Mouse (Mus musculus): ENCODE measurements around the gene Kif26a.

The Kif26a gene

DNA sequence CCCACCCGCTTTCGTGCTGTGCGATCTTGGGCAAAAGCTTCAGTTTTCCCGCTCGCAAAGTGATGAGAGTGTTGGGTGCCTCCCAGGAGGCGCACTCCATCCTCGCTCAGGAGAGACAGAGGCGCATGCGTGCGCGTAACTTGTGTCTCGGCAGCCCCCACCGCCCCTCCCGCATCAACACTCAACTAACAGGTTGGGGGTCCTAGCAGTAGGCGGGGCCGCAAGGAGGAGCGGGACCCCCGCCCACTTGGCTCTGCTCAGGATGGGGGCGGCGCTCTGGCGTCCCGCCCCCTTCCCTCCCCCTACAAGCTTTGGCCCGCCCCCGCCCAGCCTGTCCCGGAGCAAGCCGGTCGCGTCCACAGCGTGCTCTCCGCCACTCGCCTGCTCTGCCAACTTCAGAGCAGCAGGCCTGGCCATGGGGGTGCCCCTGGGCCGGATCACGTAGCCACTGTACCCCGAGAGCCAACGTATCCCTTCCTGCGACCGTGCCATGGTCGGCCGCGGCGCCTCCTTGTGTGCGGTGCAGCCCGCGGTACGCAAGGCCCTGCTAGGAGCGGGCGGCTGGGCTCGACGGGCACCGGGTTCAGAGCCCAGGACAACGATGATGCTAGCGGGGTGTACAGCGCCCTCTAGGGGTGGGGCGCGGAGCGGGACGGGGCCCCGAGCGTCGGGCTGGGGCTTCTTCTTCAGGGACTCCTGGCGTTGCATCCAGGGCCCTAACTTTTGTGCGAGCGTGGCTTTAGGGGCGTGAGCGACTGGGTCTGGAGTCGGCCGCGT, at the start of gene Kif26a:
Gene Kif26a (plus strand): TSS at position 334 of the 777 bp plus-strand sequence.
- DNase-seq (ENCODE audit: low spot score in 2 of 2): peak; percentile 61 to 71

DNA sequence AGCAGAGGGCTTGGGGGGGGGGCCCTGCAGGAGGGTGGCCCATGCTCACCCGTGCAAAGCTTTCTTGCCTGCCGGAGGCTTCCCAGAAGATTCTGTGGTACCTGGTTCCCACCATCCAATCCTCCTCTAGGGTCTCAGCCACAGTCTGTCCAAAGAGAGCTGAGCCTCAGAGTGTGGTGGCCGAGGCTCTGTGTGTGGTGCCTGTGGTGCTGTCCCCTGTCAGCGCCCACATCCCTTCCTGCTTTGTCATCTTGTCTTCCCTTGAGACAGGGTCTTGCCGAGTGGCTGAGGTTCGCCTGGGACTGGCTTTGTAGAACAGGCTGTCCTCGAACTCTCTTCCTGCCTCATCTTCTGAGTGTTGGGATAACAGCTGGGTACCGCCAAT, 49.3 kb upstream of the Kif26a start:
- DNase-seq (ENCODE audit: low spot score in 2 of 2): no peak

DNA sequence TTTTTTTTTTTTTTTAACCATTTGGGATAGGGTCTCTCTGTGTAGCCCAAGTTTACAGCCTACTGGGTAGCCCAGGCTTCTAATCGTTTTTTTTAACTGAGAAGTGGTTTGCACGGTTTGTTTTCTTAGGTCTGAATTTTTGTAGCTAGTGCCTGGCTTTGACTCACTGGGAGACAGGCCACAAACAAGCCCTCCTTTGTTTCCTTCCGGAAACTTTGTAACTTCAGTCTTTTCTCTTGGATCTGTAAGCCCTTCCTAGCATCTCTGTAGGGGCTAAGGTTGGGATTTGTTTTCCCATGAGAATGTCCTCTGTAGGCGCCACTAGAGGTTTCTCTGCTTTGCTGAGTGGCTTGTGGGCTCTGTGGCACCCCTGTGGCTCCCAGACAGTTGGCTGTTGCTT, 45.9 kb upstream of the Kif26a start:
- DNase-seq (ENCODE audit: low spot score in 2 of 2): no peak

DNA sequence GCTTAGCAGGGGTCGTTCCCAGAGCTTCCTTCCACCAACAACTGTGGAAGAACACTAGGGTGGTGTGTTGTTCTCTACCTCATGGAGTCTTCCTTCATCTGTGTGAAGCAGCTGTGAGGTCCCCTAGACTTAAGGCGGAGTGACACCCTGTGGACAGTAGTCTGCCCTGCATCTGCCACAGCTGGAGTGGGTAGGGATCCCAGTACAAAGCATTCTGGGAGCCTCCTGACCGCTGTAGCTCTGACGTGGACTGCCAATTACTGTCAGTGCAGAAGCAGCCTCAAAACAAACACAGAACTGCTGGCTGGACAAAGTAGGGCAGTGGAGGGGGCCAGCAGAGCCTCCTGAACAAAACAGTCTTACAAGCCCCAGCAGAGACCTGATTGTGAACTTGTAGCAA, 45.0 kb upstream of the Kif26a start:
- DNase-seq (ENCODE audit: low spot score in 2 of 2): no peak

DNA sequence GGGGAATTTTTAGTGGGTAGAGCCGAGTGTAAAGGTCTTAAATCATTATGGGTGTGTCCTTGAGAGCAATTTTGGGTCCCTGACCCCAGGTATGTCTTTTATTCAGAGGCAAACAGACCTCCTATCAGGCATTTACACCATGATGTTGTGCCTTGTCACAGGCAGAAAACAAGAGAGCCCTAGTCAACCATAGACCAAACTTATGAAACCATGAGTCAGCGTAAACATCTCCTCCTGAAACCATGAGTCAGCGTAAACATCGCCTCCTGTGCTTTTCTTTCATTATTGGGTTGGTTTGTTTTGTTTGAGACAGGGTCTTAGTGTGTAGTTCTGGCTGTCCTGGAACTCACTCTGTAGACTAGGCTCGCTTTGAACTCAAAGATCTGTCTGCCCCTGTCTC, 42.8 kb upstream of the Kif26a start:
- DNase-seq (ENCODE audit: low spot score in 2 of 2): no peak

DNA sequence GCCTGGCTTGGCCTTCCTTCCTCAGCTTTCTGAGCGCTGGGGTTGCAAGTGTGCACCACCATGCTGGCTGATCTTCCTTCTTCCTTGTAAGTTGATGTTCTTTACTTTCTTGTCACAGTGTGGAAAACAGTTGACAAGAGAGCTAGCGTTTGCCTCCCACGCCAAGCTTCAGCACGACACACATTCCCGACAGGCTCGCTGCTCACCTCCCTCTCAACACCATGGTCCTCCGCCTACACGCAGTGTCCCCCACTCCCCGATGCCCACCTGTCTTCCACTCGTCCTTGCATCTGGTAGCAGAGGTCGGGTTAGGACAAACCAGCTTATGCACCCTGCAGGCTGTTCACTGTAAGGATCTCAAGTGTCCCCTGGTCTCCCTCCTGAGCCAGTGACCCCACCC, 41.1 kb upstream of the Kif26a start:
- DNase-seq (ENCODE audit: low spot score in 2 of 2): no peak

DNA sequence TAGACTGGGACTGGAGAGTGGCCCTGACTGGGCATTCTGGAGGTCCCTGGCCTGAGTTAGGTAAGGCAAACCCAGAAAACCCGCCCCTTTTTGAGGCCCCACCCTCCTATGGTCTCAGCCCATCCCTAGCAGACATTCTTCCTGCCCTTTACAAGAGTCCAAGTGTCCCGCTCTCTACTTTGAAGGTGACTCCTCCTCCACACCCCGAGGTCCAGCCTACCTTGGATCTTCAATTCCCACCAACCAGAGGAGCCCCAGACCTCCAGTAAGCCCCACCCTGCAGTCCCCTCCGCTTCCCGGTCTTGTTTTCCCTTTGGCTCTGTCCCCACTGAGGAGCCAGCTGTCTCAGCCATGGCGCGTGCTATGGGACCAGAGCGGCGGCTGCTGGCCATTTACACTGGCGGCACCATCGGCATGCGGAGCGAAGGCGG, 39.5 kb upstream of the Kif26a start, which contains the start of gene Aspg:
Gene Aspg (plus strand): TSS at position 139 of the 431 bp plus-strand sequence.
- DNase-seq (ENCODE audit: low spot score in 2 of 2): no peak

DNA sequence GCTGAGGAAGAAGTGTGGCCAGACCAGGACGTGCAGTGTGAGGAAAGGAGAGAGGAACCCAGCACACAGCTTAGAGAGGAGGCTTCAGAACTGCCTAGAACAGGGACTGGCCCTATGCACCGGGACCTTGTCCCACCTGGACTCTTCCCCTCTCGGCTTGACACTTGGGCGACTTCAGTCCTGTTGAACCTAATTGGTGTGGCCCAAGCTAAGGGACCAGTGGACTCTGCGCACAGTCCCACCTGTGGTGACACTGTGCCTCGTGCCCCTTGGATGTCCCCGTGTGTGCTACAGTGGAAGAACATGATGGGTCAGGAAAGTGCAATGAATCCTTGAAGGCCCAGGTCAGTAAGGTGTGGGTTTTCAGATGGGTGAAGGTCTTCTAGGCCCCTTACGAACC, 38.3 kb upstream of the Kif26a start:
- no peak for DNase-seq (ENCODE audit: low spot score in 2 of 2)

DNA sequence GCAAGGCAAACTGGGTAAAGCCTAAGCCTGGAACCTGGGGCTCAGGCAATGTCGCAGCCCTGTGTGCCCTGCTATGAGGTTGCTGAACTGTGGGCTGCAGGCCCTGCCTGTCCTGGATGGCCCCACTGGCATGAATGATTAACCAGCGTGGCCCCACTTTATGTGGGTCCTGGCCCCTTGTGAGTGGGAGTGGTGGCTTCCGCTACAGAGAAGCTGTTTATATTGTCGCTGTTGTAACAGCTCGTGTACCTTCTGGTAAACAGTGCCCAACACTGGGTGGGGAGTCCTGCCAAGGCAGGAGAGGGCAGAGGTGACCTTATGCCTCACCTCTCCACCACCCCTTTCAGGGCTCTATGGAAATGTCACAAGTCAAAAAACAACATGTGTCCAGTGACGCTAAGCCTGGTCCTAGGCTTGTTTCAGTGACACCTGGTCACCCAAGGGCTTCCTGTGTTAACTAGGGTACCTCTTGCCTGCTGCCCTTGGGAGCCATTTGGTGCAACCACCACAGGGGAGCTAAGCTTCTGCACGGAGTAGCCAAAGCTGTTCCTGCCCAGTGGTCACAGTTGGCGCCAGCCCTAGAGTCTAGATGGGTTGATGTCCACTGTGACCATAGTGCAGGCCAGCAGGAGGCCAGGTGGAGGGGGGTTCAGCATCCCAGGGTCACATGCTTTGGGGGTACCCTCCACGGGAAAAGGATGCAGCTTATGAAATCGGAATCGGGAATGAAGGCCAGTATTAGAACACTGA, 37.1 kb upstream of the Kif26a start:
- no peak for DNase-seq (ENCODE audit: low spot score in 2 of 2)

DNA sequence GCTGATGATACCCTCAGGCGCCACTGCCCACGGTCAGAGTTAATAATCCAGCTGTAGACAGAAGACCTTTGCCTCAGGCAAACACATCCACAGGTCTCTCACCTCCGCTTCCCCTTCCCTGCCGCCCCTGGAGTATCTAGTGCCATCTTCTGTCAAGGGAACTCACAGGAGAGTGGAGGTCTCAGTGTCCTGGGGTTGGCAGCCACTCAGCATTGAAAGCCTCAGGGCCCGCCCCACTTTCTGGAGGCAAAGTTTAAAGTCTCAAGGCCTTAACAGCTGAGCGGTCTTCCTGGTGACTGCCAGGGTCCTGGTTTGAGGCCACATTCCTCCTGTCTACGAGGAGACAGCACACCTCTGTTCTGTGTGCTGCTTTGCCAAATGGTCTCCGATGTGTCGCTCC, 36.3 kb upstream of the Kif26a start:
- DNase-seq (ENCODE audit: low spot score in 2 of 2): no peak

DNA sequence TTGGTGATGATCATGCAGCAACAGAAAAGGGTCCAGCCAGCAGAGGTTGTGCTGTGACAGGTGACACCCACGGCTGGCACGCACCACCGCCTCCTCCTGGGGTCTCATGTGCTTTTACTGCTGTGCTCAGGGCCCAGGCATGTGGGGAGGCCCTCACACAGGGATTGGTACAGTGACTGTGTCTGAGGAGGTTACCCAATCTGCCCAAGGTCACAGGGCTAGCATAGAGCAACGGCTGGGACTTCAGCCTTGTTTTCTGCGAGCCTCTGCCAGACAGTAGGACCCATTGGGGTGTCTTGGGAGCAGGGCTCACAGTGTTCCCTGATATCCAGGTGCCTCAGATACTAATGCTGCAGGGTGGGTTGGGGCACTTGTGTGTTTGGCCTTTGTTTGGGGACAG, 34.7 kb upstream of the Kif26a start:
- no peak for DNase-seq (ENCODE audit: low spot score in 2 of 2)

DNA sequence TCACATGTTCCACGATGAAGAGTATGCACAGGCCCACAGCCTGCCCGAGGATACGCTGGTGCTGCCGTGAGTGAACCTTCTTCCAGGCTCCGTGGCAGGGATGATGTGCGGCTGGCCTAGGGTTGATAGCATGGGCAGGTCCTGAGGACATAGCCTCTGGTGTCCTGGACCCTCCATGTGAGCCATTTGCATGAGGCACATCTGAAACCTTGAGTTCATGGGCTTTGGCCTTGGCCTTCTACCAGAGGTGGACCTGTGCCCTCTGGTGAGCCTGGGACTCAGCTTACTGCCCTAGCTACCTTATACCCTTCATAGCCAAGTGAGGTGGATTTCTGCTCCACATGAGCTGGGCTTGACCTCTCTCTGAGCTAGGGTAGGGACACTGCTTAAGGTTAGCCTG, 33.8 kb upstream of the Kif26a start:
- DNase-seq (ENCODE audit: low spot score in 2 of 2): no peak

DNA sequence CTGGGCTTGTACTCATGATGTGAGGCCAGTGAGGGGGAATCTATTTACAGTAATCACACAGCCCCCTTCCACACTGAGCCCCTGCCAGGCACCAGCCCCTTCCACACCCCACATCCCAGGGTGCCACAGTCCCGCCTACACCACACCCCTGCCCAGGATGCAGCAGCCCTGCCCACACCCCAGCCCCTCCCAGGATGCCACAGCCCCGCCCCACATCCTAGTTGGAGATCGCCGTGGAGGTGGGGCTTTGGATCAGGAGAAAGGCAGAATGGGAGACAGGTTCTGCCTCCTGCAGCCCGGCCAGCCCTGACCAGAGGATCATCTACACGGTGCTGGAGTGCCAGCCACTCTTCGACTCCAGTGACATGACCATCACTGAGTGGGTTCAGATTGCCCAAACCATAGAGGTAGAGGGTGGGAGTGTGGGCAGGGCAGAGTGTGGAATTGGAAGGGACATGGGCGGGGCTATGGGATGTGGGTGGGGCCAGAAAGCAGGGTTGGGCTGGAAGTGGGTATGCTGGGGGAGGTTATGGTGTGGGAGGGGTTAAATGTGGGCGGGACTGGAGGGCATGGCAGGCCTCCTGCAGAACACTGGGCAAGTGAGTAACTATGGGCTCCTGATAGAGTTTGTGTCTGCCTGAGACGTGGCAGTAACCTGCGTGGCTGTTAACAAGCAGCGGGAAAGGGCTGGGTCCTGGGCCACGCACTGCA, 33.2 kb upstream of the Kif26a start:
- no peak for DNase-seq (ENCODE audit: low spot score in 2 of 2)

DNA sequence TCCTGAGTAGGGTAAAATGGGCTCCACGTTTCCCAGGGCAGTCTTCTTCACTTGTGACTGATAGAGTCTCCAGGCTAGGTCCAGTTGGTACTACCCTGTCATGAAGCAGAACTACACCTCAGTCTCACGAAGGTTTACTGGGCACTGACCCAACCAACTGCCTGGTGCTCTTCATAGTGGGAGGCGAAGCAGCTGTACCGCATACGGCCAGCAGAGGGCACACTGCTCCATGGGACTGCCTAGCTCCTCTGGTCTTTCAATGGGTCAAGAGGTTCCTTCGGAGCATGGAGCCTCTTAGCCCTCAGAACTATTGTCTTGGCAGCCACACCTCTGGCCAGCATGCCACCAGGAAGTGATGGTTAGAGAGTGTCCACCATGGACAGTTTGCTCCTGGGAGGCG, 32.3 kb upstream of the Kif26a start:
- DNase-seq (ENCODE audit: low spot score in 2 of 2): peak in 1 of 2 experiments; percentile 78

DNA sequence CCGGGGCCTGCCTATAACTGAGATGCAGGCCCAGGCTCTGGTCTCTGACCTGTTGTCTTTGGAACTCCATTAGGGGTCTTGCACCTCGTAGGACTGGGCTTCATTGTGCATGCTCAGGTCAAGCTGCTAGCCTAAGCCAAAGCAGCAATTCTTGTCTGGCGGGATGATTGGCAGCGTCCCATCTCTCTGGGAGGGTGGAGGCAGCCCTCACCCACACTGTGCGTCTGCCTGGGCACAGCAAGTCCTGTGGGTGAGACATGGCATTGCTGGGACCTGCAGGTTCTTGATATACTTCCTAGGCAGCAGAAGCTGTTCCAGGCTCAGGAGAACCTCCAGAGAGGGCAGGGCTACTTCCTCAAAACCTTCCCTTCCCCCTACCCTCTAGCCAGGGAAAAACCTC, 29.0 kb upstream of the Kif26a start:
- no peak for DNase-seq (ENCODE audit: low spot score in 2 of 2)

DNA sequence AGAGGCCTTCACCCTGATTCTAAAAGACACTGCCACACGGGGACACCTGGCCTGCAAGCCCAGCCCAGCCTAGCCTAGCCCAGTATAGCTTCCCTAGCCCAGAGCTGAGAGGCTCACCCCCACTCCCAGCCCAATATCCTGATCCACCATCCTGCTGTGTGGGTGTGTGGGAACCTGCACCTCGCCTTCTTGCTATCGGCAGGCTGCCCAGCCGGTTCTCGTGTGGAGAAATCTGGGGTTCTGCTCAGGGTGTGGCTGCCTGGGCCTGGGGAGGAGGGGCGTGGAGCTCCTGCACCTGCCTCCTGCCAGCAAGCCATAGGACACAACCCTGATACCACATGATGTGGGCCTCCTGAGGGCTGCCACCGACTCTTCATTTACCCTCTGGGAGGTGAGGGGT, 28.4 kb upstream of the Kif26a start:
- DNase-seq (ENCODE audit: low spot score in 2 of 2): no peak

DNA sequence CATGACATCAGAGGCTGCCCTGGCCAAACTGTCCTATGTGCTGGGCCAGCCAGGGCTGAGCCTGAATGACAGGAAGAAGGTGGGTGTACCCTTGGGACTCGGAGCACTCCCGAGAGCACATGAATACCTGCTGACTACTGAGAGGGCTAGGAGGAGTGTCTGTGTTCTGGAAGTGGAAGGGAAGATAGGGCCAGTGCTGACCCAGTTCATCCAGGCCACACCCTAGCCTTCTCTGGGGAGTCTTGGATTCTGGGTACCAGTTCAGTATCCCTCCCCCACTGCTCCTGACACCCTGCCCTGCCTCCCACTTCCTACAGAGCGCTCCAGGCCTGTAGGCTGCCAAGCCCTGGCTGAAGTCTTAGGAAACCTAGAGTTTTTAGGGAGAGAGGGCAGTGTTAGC, 24.8 kb upstream of the Kif26a start:
- DNase-seq (ENCODE audit: low spot score in 2 of 2): no peak

DNA sequence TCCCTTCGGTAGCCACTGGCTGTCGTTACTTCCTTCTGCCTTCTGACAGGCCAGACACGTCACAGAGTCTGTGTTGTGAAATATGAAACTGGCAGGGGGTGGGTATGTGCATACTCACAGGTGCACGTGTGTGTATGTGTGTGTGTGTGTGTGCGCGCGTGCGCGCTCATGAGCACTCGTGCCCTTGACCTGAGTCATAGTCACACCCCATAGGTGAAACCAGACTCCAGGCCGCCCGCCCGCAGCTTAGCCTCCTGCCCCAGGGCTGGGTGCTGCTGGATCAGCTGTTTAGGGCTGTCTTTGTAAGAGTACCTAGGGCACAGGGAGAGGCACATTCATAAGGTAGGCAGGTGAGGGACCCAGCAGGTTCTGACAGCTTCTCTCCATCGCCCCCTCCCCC, 20.1 kb upstream of the Kif26a start:
- DNase-seq (ENCODE audit: low spot score in 2 of 2): no peak

DNA sequence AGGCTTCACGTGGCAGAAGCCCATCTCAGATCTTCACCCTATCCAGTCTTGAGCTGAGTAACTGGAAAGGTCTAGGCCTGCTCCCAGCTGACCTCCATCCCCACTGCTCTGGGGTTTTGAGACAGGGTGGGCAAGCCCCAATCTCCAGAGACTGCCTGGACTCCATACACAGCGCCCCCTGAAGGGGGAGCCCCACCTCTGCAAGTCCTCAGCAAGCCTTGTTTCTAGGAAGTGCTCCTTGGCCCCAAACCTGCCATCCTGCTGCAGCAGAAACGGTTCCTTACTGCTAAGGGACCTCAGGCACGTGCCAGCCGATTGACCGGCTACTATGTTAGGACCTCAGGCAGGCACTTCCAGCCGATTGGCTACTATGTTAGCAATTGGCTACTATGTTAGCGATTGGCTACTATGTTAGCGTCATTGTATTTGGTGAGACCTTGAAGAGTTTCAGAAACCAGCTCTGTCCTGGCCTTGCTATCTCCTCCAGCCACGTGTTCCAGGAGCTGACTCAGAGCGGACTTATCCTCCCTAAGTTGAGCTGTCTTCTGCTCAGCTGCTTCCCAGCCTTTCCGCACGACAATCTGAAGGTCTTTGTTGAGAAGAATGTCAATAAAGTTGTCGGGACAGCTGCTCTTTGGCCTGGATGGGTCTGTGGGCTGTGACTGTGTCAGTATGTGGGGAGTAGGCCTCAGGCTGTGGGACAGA, 18.9 kb upstream of the Kif26a start:
- no peak for DNase-seq (ENCODE audit: low spot score in 2 of 2)

DNA sequence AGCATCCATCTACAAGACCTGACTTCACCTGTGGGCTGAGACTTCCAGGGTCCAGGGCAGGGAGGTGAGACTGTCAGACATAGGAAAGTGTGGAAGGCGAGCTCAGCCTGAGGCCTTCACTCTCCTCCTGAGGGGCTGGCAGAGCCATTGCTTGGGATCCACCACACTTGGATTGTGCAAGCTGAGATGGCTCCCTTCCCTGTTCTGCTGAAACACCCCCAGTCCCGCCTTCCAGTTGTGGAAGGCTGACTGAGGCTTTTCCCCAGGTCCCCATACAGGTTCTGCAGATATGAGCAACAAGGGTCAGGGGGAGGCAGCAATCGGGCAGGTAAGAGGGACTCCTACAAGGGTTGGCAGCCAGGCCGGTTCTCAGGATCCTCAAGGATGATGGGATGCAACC, 17.5 kb upstream of the Kif26a start:
- DNase-seq (ENCODE audit: low spot score in 2 of 2): no peak

DNA sequence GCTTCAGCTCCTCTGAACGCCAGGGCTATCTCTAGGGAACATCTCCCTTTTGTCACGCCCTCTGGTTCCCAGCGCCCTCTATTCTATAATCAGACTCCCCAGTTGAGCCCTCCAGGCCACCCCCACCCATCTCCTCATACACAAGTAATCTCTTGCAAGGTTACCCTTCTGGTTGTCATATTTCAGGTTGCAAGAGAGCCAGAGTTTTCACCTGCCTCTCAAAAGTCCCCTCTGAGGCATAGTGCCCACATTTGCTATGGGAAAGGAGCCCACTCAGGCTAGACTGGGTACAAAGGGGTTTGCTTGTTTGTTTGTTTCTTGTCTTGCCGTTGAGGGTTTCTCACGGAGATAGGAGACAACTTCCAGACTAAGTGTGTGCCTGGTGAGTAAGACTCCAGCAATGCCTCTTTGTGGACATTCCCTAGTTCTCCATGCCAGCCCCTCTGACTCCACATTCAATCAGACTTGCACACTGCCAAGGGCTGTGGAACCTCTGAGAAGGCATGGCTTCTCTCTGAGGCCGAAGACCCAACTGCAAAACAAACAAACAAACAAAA, 16.6 kb upstream of the Kif26a start:
- no peak for DNase-seq (ENCODE audit: low spot score in 2 of 2)

Data from frontal cortex, postnatal 10 days (tissue).